ENCODE assay signal across 9 mouse cellular contexts in genomic region chr1:155006539-155007486, GRCm38 (mm10).
DNase-seq lines count a peak whose midpoint lies in the region; ATAC-seq and TF ChIP-seq lines count a peak whose summit lies in the region.
"Had no signal": no experiment of that assay in that cellular context is flagged by ENCODE, and none has a peak within 500 bp of the region (broad histone marks: within the 10 kb centered on the region; RNA-seq: fewer than 3 reads in every experiment).

No protein-coding gene starts in this region.

- H3K4me1 ChIP-seq in ES-E14 (ENCODE audit: control insufficient read depth in 2 of 2, insufficient read depth in 2 of 2, low read length in 2 of 2, poor library complexity in 1 of 2) = peaks cover 0 to 2% of the 10 kb centered on the region in 2 experiments; a peak in 2 of 4 replicates
- H3K4me1 ChIP-seq in forebrain, embryonic 16.5 days (replicated peaks; ENCODE audit: control insufficient read depth, insufficient read depth, low read length) = peaks cover 3% of the 10 kb centered on the region; the same call in 1 of the 2 replicates
- peaks cover 12% of the 10 kb centered on the region; the same call in 1 of the 2 replicates for H3K4me1 ChIP-seq in hindbrain, embryonic 10.5 days (replicated peaks)
- no peaks in the 10 kb centered on the region for H3K4me1 ChIP-seq in lung, embryonic 16.5 days (replicated peaks; ENCODE audit: control insufficient read depth, insufficient read depth, low read length)

- ATAC-seq in forebrain, embryonic 16.5 days = peak; percentile 83
- ATAC-seq in lung, embryonic 16.5 days (ENCODE audit: low read depth) = peak; percentile 75

- no peaks in the 10 kb centered on the region for H3K9me3 ChIP-seq in ES-E14 (ENCODE audit: control insufficient read depth, insufficient read depth, low read depth, low read length)
- no peaks in the 10 kb centered on the region for H3K9me3 ChIP-seq in forebrain, embryonic 16.5 days (ENCODE audit: control insufficient read depth, low read length)
- no peaks in the 10 kb centered on the region for H3K9me3 ChIP-seq in hindbrain, embryonic 10.5 days
- no peaks in the 10 kb centered on the region for H3K9me3 ChIP-seq in lung, embryonic 16.5 days (ENCODE audit: control insufficient read depth, low read length)
- H3K9me3 ChIP-seq: megakaryocyte, embryonic 14.5 days had no signal

- H3K27ac ChIP-seq in ES-E14 (ENCODE audit: insufficient read depth, low read depth, low read length, poor library complexity, severe bottlenecking) = no peak overlapping the region
- H3K27ac ChIP-seq in forebrain, embryonic 16.5 days (ENCODE audit: low read length) = no peak overlapping the region
- 0 out of 2 replicates have a peak overlapping the region, but pooled peaks have one; percentile 30 for H3K27ac ChIP-seq in hindbrain, embryonic 10.5 days
- H3K27ac ChIP-seq in lung, embryonic 16.5 days (ENCODE audit: low read length) = no peak overlapping the region

- no peaks in the 10 kb centered on the region for H3K36me3 ChIP-seq in ES-E14 (ENCODE audit: control insufficient read depth, insufficient read depth, low read length, poor library complexity, severe bottlenecking)
- H3K36me3 ChIP-seq in forebrain, embryonic 16.5 days (ENCODE audit: control insufficient read depth, insufficient read depth) = no peaks in the 10 kb centered on the region
- no peaks in the 10 kb centered on the region for H3K36me3 ChIP-seq in hindbrain, embryonic 10.5 days
- no peaks in the 10 kb centered on the region for H3K36me3 ChIP-seq in lung, embryonic 16.5 days (ENCODE audit: control insufficient read depth, insufficient read depth, low read length)

- 16% methylated on average over 16 of the region's 16 CpGs for WGBS in forebrain, embryonic 16.5 days
- WGBS in hindbrain, embryonic 10.5 days = 20% methylated on average over 16 of the region's 16 CpGs
- WGBS in lung, embryonic 16.5 days = 19% methylated on average over 16 of the region's 16 CpGs

- H3K27me3 ChIP-seq in forebrain, embryonic 16.5 days (replicated peaks; ENCODE audit: control insufficient read depth, insufficient read depth, low read length) = no peaks in the 10 kb centered on the region
- peaks cover 18% of the 10 kb centered on the region; the same call in 1 of the 2 replicates for H3K27me3 ChIP-seq in hindbrain, embryonic 10.5 days (ENCODE audit: insufficient read depth, poor library complexity, severe bottlenecking)
- H3K27me3 ChIP-seq in lung, embryonic 16.5 days (ENCODE audit: control insufficient read depth, insufficient read depth, low read depth, low read length) = no peaks in the 10 kb centered on the region; the same call in 1 of the 2 replicates

- H3K4me3 ChIP-seq in ES-E14 (ENCODE audit: insufficient read depth in 1 of 2, low read depth in 1 of 2, low read length in 2 of 2, poor library complexity in 1 of 2, severe bottlenecking in 1 of 2) = no peak overlapping the region
- H3K4me3 ChIP-seq in forebrain, embryonic 16.5 days (replicated peaks; ENCODE audit: low read length) = no peak overlapping the region
- H3K4me3 ChIP-seq in hindbrain, embryonic 10.5 days = no peak overlapping the region
- H3K4me3 ChIP-seq in lung, embryonic 16.5 days (ENCODE audit: low read length) = no peak overlapping the region
- H3K4me3 ChIP-seq: megakaryocyte, embryonic 14.5 days had no signal

- in situ Hi-C loops in ES-E14 (cut with MboI; ENCODE audit: low sequenced_read_pairs in 2 of 2, unreplicated experiment in 2 of 2) = loop anchor here (5.0 to 25.0 kb wide), 3 partner anchors 220 to 720 kb away; no protein-coding TSS in a partner anchor

- no peak overlapping the region for H3K9ac ChIP-seq in ES-E14 (ENCODE audit: insufficient read depth, low read depth, low read length, poor library complexity, severe bottlenecking)
- no peak overlapping the region for H3K9ac ChIP-seq in forebrain, embryonic 16.5 days (replicated peaks; ENCODE audit: low read depth, low read length)
- no peak overlapping the region for H3K9ac ChIP-seq in lung, embryonic 16.5 days (ENCODE audit: low read length)

- H3K4me2 ChIP-seq in forebrain, embryonic 16.5 days (ENCODE audit: low read length) = no peak overlapping the region
- H3K4me2 ChIP-seq in lung, embryonic 16.5 days (ENCODE audit: low read depth, low read length) = no peak overlapping the region

- peak; percentile 59 for DNase-seq in ES-E14 (ENCODE audit: low read depth, low spot score)
- DNase-seq in cerebellum, adult 11-12 months = peak; percentile 87
- peak; percentile 88 for DNase-seq in hindbrain, embryonic 10.5 days (ENCODE audit: low spot score)
- DNase-seq in layer of hippocampus, adult 9-10 months (ENCODE audit: low spot score) = peak; percentile 82
- peak; percentile 88 for DNase-seq in ovary, postnatal 14 days (ENCODE audit: low spot score)
- peak; percentile 64 to 82 for DNase-seq in thymus, postnatal 10 days (ENCODE audit: low spot score in 2 of 2)

TF ChIP-seq in ES-E14, 5 proteins besides CTCF, POLR2A, EP300 and RAD21:
- TF ChIP-seq ZNF384 (IDR thresholded peaks at IDR 0.05; ENCODE audit: low read depth, low read length) (no peak), CHD2 (IDR thresholded peaks at IDR 0.05; ENCODE audit: low read depth, low read length) (no peak), MAFK (IDR thresholded peaks at IDR 0.05; ENCODE audit: insufficient read depth, low read depth, low read length) (no peak), HCFC1 (IDR thresholded peaks at IDR 0.05; ENCODE audit: borderline replicate concordance, insufficient read depth, low read length) (0 out of 2 replicates have a peak, but pooled peaks have one; percentile 31), ZC3H11A (IDR thresholded peaks at IDR 0.05; ENCODE audit: borderline replicate concordance, low read depth, low read length) (peak; percentile 100)
